In genomic region chrX:106580410-106580809, GRCm38 (mm10) we compare ENCODE assay signal across 20 mouse cellular contexts. TPM values are rescaled to one million over a fixed set of nuclear protein-coding genes. Genes with fewer than 3 reads are reported as not detected.
"Had no signal": no experiment of that assay in that cellular context is flagged by ENCODE, and none has a peak within 500 bp of the region (broad histone marks: within the 10 kb centered on the region; RNA-seq: fewer than 3 reads in every experiment).

No protein-coding gene starts in this region.

- H3K27me3 ChIP-seq: intestine, embryonic 15.5 days; kidney, embryonic 15.5 days; liver, embryonic 15.5 days; megakaryocyte, embryonic 14.5 days; midbrain, embryonic 15.5 days; neural tube, embryonic 15.5 days had no signal

- H3K4me1 ChIP-seq: intestine, embryonic 15.5 days; kidney, embryonic 15.5 days; liver, embryonic 15.5 days; megakaryocyte, embryonic 14.5 days; midbrain, embryonic 15.5 days; neural tube, embryonic 15.5 days had no signal

- ATAC-seq: intestine, embryonic 15.5 days; midbrain, embryonic 15.5 days had no signal

- H3K4me3 ChIP-seq: intestine, embryonic 15.5 days; kidney, embryonic 15.5 days; limb, embryonic 10.5 days; liver, embryonic 15.5 days; megakaryocyte, embryonic 14.5 days; midbrain, embryonic 15.5 days; neural tube, embryonic 15.5 days had no signal

- H3K27ac ChIP-seq: intestine, embryonic 15.5 days; kidney, embryonic 15.5 days; limb, embryonic 10.5 days; liver, embryonic 15.5 days; macrophage; midbrain, embryonic 15.5 days; neural tube, embryonic 15.5 days had no signal

- H3K9me3 ChIP-seq: intestine, embryonic 15.5 days; kidney, embryonic 15.5 days; limb, embryonic 10.5 days; liver, embryonic 15.5 days; megakaryocyte, embryonic 14.5 days; midbrain, embryonic 15.5 days; neural tube, embryonic 15.5 days had no signal

- H3K36me3 ChIP-seq: intestine, embryonic 15.5 days; kidney, embryonic 15.5 days; limb, embryonic 10.5 days; liver, embryonic 15.5 days; midbrain, embryonic 15.5 days; neural tube, embryonic 15.5 days had no signal

- DNase-seq: kidney, adult 18-20 months; kidney, postnatal 25 days; lung, adult 2 months; lung, postnatal 10 days; right cerebral cortex, adult 18-20 months; right cerebral cortex, postnatal 25 days; thymus, adult 2 months; thymus, postnatal 25 days had no signal

- H3K9ac ChIP-seq: intestine, embryonic 15.5 days; kidney, embryonic 15.5 days; liver, embryonic 15.5 days; midbrain, embryonic 15.5 days; neural tube, embryonic 15.5 days had no signal

- H3K4me2 ChIP-seq: intestine, embryonic 15.5 days; kidney, embryonic 15.5 days; liver, embryonic 11.5 days; liver, embryonic 15.5 days; midbrain, embryonic 11.5 days; midbrain, embryonic 15.5 days; neural tube, embryonic 15.5 days had no signal

RNA-seq across cellular contexts. Expression of gene Gm5127, which starts 2.6 kb away (rescaled TPM):
- total RNA-seq: layer of hippocampus, postnatal 10 days had no signal
- polyA plus RNA-seq: liver, embryonic 11.5 days; liver, embryonic 15.5 days; testis, adult 2 months had no signal
